Mouse (Mus musculus) mouse trophoblast stem cell (cell line): ENCODE measurements around the gene Crim1.

ENCODE experiments used
- in situ Hi-C, 2 experiments: fragments of 300-500 bp; cut with MseI, MboI; formaldehyde crosslinking; loops; 2 replicates in 1 of 2; 3 replicates in 1 of 2; pipeline ENCODE4 v1.15.1; 2025

Crim1 gene

DNA sequence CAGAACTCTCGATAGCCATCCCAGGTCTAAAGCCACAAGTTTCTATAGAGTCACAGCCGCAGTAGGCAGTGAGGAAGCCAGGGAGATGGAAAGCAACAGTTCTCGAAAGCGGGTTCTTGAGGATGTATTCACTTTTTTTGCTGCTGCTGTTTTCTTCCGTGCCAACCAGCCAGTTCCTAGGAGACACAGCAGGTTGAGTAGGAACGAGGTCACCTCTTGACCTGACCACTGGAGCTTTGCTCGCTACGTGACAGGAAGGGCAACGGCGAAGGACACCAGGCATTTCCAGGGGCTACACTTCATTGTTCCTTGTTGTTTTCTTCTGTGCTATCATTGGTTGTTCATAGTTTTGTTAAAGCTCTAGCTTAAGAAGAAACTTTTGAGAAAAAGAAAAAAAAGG is 174.7 kb downstream of the Crim1 start:
- in situ Hi-C loops, result no loop called here

DNA sequence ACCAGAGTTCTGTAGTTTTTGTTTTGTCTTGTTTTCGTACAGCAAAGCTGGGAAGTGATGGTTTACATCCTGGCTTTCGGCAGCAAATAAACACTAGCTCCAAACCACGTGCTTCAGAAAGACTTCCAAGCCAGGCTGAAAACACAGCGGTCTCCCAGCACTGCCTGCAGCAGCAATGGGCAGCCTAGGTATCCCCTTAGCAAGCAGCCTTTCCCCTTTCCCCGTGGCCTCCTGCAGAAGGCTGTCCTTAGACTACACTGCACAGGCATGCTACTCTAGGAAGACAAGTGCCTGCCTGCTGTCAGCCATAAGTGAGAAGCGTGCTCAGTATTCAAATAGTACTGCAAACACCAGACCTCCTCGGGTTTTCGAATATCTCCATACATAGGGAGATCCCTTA is 176.5 kb downstream of the Crim1 start:
- in situ Hi-C loops, result no loop called here

DNA sequence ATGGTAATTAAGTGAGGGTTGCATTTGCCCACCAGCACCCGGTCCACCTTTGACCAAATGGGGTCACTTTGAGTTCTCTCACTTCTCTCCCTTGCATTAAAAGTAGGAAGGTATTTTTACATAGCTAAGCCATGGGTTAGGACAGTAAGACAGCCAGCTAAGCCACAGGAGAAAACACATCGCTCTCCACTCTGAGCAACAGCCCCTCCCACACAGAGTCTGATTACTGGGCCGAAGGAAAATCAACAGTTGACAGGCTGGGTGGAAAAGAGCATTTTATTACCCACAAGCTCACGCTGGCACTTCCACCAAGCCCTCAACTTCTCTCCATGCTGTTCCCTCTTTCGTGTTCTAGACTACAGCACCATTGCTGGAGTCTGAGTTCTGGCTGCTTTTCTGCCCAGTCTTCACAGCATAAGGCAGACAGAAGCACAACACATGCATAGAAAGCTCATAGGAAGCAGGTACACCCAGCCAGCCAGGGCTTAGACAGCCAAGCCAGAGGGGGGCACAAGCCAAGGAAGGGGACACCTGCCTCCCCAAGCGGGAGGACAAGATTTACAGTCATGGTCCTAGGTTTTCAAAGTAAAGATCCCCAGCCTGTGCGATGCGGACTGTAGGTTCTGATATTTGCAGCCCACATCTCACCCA is 179.2 kb downstream of the Crim1 start:
- in situ Hi-C loops, result no loop called here

DNA sequence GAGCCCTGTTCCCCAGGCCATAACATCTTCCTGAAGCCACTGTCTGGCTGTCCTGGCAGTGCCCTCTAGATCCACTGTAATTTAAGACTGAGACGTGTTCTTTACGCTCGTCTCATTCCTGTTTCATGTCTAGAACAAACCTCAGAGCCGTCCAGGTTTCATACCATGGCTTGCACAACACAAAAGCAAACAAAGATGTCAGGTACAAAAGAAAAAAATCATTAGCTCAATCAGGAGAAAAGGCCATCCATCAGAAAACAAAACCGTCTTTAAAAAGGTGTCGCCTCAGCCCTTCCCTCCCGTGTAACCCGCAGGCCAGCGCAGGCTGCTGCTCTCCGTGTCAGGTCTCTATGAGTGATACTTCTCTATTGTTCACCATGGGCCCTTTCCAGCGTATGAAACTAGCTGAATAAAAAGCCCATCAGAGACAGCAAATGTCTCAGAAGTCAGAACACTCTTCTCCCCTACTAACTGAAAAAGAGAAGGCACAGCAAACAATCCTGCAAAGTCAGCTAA is 179.7 kb downstream of the Crim1 start:
- in situ Hi-C loops, result no loop called here

GRCm38 (mm10) chr17:78382321-78382720 is 182.3 kb downstream of the Crim1 start:
- in situ Hi-C loops, result no loop called here

DNA sequence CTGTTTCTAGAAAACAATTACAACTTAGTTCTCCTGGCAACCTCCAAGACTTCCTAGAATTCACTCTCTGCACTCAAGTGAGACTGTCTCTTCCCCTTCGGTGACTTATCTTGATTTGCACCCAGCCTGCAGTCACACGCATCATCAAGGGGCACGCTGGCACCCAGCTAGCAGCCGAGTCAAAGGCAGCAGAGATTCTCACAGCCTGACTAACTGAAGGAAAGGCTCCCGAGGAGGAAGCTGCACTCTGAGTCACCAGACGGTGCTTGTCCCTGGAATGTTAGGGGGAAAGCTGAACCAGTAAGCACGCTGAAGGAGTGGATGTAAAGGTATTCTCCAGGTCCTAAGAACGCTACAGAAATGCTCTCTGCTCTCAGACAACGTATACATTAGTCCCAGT is 187.6 kb downstream of the Crim1 start:
- in situ Hi-C loops, result no loop called here

- in situ Hi-C loops, result no loop called here
These were observed 188.2 kb downstream of the Crim1 start for GRCm38 (mm10) chr17:78388101-78388847.

GRCm38 (mm10) chr17:78389573-78389972 is 189.5 kb downstream of the Crim1 start:
- in situ Hi-C loops, result no loop called here

DNA sequence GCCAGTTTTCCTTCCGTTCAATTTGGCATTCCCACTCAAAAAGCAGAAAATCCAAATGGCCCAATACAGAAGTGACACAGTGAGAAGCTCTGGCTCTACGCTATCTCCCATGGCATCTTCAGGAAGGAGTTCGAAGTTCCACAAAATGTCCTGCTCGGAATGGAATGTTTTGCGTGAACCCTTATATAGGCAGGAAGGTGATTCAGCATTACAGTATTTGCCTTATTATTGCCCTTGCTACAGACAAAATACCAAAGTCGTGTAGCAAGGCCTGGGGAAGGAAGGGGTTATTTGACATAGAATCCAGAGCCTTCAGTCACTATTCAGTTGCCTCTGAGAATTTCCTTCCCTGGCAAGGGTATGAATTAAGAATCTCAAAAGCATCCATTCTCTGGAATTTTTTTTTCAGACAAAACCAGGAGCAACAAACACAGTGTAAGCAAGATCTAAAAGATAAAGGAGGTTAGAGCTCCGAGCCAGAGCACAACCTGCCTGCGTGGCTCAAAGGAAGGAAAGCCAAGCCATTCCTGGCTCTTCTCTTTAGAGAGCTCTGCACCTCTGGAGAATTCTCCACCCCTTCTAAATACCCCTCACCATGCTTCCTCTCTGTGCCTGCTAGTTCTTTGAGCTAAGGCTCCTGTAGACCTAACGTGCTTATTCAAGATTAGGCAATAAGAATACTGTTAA is 192.5 kb downstream of the Crim1 start:
- in situ Hi-C loops, result no loop called here

DNA sequence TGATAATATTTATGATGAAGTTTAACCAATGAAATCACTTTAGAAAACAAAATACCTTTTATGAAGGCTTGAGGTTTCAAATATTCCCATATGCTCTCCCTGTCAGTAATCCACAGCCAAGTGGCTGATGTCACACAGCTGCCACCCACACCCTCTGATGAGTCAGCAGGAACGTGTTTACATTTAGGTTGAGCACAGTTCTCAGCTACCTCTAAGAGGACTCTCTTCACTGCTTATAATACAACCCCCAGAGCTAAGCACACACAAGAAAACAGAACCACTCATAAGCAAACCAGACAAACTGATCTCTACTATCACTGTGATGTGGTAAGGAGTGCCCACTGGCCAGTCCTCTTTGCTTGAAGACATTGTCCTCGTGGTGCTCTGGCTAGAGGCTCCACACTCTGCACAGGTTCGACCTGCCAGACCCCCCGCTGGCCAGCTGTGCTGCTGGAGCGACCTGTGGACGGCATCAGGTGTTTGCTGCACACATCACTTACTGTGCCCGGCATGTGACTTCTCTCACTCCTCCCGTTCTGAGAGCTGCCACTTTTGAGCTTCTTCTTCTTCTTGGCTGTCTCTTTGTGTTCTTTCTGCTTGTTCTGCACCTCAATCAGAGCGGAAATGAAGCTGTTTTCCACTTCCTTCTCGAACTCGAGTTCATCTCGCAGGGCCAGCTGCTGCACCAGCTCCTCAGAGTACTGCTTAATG is 200.2 kb downstream of the Crim1 start:
- in situ Hi-C loops, result no loop called here

- in situ Hi-C loops, result no loop called here
These were observed 201.3 kb downstream of the Crim1 start for GRCm38 (mm10) chr17:78401311-78401710.

DNA sequence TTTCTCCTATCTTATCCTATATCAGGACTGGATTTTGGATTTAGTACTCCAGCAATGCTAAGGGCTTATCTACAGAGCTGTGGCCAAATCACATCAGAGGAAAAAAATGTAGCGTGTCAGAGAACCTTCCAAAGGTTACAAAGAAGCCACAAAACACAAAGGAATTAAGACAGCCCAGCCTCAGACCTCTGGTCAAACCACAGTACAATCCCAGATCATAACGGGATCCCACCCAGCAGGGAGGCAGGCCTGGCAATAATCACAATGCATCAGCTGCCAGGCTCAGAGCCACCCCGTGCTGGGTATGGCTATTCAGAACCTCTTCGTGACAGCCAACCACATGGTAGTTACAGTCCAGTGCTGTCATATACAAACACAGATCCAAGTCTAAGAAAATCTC is 201.7 kb downstream of the Crim1 start:
- in situ Hi-C loops, result no loop called here

- in situ Hi-C loops, result no loop called here
These were observed 202.1 kb downstream of the Crim1 start for GRCm38 (mm10) chr17:78402174-78402573.

GRCm38 (mm10) chr17:78403229-78403628 is 203.2 kb downstream of the Crim1 start:
- in situ Hi-C loops, result no loop called here

- in situ Hi-C loops, result no loop called here
These were observed 203.8 kb downstream of the Crim1 start for GRCm38 (mm10) chr17:78403804-78404203.

- in situ Hi-C loops, result no loop called here
These were observed 205.3 kb downstream of the Crim1 start for GRCm38 (mm10) chr17:78405336-78405735.

GRCm38 (mm10) chr17:78406854-78407253 is 206.8 kb downstream of the Crim1 start:
- in situ Hi-C loops, result no loop called here

GRCm38 (mm10) chr17:78407581-78407980 is 207.5 kb downstream of the Crim1 start:
- in situ Hi-C loops, result no loop called here

- in situ Hi-C loops, result no loop called here
These were observed 208.3 kb downstream of the Crim1 start for GRCm38 (mm10) chr17:78408386-78408785.

DNA sequence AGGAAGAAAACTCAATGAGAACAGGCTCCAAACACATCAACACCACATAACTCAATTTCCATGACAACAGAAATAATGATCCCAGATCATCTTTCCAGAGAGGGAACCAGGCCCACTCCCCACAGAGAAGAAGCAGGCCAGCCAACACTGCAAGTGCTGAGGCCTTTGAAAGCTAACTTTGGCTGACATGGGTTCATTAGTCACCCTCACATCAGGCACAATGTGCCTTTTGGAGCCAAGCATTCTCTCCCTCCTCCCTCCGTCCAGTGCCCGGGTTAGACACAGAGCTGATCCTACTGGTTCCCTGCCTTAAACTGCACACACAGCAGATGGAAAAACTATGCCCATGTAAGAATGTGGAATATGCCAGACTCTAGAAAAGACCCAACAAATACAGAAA is 209.9 kb downstream of the Crim1 start:
- in situ Hi-C loops, result no loop called here

DNA sequence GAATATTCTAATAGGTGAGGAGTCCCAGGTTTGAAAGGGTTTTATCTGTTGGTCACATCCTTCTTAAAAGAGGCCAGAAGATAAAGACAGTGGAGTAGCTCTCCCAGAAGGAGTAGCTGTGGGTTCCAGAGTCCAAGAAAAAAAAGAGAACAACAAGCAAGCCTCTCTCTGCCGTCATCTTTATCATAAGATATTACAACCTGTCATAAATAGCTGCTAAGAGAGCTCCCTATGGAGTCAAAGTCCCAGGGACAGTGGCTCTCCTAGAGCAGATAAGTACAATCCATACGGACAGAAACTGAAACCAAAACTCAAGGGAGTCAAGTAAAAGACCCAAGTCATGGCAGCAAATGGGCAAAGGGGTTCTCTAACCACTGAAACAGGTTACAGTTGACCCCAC is 215.2 kb downstream of the Crim1 start:
- in situ Hi-C loops, result no loop called here
